Mouse (Mus musculus): ENCODE measurements around the gene Mplkip. TPM values are rescaled to one million over a fixed set of nuclear protein-coding genes. Genes with fewer than 3 reads are reported as not detected.

The Mplkip gene
- 10 to 100 TPM; 14.0 to 20.0 (median 17.9) TPM for total RNA-seq (2022)

DNA sequence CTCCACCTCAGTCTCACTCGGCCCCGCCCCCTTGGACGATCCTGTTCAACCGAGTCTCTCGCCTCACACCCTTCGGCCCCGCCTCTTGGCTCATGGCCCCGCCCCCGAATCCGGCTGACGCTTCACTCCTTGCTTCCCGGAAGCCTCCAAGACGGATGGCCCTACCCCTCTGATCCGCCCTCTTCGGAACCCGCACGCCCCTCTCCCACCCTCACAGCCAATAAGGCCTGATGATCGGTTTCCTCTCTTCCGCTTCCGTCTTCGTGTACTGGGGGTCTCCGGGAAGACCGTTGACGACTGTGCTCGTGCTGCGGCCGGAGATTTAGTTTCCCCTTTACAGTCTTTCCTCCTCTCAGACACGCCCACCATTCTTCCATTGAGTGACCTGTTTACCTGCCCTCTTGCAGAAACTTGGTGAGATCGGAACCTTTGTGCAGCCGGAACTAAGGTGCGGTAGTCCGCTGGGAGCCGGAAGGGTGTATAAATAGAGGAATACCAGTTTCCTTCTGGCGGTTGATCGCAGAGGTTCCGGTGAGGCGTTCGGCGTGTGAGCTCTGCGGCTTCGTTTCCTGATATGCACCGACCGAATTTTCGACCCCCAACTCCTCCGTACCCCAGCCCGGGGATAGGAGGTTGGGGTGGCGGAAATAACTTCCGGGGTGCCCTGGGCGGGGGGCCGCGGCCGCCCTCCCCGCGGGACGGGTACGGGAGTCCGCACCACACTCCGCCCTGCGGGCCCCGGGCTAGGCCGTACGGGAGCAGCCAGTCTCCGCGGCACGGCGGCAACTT lies at the start of gene Mplkip, which contains the start of gene Sugct:
Mplkip (plus strand) TSS at position 282 of the 789 bp plus-strand sequence.
Sugct (minus strand) TSS at position 643 of the 789 bp plus-strand sequence.
- peak; percentile 99 to 100 for DNase-seq (ENCODE audit: low spot score in 2 of 2)

DNA sequence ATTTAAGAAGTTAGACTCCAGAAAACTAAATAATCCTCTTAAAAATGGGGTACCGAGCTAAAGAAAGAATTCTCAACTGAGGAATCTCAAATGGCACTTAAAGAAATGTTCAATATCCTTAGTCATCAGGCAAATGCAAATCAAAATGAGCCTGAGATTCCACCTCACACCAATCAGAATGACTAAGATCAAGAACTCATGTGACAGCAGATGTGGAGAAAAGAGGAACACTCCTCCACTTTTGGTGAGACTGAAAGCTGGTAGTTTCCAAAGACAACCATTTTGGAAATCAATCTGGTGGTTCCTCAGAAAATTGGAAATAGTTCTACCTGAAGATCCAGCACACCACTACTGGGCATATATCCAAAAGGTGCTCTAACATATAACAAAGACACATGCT lies 27.6 kb upstream of the Mplkip start:
- DNase-seq (ENCODE audit: low spot score in 2 of 2) = no peak

- DNase-seq (ENCODE audit: low spot score in 2 of 2) = no peak
Measured at GRCm38 (mm10) chr13:17671122-17671521, 23.9 kb upstream of the Mplkip start.

DNA sequence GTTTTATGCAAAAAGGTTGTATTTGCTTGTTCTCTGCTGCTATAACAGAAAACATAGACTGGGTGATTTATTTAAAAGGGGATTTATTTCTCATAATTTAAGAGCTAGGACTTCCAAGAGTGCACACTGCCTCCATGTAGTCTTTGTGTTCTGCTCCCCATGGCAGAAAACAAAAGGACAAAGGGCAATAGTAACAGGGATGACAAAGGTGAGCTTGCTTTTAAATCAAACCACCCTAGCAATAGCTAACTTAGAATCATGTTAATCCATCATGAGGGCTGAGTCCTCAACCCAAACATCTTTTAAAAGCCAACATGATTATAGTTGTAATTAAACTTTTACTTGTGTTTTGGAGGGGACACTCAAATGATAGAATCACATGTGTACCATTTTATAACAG lies 5.5 kb upstream of the Mplkip start:
- no peak for DNase-seq (ENCODE audit: low spot score in 2 of 2)

GRCm38 (mm10) chr13:17690686-17691085 lies 4.3 kb upstream of the Mplkip start:
- DNase-seq (ENCODE audit: low spot score in 2 of 2) = no peak

DNA sequence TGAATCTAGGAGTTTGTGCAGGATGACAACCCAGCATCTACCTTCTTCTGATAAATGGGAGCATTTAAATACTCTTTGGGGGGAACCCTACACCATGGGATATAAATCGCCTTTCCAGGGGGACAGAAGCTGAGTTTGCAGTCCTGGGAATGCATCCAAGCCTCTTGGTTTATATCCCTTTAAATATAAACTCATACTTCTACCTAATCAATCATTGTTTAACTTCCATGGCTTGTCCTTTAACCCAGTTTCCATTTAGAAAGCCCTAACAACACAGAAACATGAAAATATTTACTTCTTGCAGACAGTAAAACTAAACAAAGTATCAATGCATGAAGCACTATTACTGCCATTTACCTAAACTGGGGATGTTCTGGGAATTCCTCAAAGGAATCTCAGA lies 3.6 kb upstream of the Mplkip start:
- no peak for DNase-seq (ENCODE audit: low spot score in 2 of 2)

- no peak for DNase-seq (ENCODE audit: low spot score in 2 of 2)
Measured at GRCm38 (mm10) chr13:17693816-17694215, 1.2 kb upstream of the Mplkip start.

DNA sequence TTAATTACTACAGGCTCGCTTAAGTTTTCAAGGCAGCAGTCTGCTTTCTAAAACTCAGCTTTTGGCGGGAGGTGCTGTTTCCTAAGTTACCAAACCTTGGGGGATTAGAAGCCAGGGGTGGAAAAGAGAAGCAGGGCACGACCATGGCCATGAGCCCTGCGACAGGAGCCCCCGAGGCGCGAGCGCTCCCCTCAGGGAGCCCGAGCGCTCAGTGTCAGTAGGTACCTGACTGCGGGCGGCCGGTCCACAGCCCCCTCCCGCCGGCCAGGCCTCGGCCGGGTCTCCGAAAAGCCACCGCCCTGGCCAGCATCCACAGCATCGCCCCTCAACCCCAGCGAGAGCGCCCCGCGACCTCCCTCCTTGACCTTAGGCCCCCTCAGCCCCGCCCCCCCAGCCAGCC lies 578 bp upstream of the Mplkip start:
- DNase-seq (ENCODE audit: low spot score in 2 of 2) = peak; percentile 44 to 55

DNA sequence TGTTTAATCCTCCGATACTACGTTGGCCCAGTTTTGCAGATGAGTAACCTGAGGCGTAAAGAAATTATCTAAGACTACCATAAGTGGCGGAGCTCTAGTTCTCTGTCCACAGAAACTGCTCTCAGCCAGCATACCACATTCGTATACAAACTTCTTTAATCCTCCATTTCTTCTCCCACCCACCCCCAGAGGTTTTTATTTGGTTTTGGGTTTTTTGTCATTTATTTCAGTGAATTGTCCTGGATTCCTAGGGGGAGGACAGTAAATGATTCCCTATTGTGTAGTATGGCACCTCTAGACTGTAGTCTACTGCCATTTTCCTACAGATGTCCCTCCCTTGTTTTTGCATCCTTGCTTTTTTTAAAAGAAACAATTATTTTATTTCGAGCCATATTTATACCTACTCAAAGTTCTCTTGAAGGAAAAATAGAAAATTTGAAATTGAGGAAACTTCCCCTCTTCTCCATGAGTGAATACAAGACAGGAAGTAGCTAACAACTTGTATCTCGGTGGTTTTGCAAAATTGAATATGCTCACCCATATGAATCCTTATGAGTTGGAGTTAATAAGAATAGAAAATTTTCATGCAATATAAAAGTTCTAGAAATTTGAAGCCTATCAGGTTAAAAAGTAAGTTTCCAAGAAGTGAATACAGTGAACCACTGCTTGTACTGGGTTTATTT lies 1.0 kb downstream of the Mplkip start:
- DNase-seq (ENCODE audit: low spot score in 2 of 2) = no peak

DNA sequence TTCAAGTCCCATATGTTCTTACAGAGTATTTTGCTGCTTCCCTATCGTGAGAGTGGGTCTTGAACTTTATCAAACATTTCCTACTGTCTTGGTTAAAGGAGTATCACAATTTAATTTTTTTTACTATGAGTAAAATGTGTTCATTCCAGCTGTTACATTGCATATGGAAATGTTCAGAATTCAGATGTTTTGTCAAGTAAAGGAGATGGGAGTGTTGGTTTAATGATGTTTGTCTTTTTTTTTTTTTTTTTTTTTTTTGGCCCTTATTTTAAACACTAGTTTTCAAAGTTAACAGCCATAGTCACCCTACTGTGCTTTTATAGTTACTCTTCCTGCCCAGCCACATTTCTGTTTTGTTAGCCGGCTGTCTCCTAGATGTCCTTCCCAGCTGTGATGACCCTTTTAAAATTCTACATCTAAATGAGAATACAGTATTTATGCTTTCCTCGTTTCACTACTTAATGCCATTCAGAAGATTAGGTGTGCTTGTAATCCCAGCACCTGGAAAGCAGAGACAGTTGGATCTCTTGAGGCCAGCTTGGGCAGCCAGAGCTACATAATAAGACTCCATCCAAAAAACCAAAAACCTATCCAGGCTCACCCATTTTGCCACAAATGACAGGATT lies 5.2 kb downstream of the Mplkip start:
- DNase-seq (ENCODE audit: low spot score in 2 of 2) = no peak

DNA sequence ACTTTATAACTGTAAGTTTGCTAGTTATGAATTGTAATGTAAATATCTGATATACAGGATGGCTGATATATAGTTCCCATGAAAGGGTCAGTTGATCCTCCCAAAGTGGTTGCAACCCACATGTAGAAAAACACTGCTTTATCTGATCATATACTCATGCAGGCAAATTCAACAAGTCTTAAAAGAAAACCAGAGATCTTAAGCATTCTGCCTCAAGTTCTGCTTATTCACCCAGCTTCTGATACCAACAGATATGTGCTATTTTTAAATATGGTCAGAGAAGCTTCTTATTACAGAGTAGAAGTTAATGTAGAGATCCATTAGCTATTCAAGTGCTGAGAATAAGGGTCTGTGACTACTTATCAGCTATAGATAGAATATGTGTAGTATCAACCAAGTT lies 6.3 kb downstream of the Mplkip start:
- DNase-seq (ENCODE audit: low spot score in 2 of 2) = no peak

DNA sequence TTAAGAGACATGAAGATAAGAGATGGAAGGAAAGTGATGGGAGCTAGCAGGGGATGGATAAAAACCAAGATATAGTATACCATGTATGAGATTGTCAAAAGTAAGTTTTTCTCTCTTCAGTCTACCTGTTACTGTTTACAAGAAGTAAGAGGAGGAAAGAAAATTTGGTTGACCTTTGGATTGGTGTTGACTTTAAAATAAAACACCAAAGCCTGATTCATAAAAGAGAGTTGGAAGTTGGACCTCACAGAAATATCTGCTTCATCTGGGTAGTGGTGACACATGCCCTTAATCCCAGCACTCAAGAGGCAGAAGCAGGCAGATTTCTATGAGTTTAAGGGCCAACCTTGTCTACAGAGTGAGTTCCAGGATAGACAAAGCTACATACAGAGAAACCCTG lies 7.3 kb downstream of the Mplkip start:
- no peak for DNase-seq (ENCODE audit: low spot score in 2 of 2)

GRCm38 (mm10) chr13:17705188-17705826 lies 10.3 kb downstream of the Mplkip start:
- DNase-seq (ENCODE audit: low spot score in 2 of 2) = no peak

DNA sequence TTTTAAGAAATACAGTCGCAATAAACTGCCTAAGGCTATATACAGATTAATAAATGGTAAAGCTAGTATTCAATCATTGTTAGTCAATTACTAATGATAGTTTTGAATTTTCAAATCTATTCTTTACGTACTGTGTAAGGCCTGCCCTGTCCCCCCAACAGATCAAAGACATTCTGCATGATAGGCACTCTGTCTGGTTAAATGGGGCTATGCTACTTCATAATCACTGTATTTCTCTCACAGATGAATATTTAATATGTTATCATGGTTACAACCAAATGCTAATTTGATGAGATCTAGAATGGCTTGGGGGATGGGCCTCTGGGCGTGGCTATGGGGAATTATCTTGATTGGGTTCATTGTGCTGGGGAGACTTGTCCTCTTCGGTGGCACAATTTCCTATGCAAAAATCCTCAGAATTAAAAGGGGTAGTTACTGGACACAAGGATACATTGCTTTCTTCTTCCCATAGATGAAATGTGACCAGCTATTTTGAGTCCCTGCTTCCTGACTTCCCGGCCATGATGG lies 13.9 kb downstream of the Mplkip start:
- DNase-seq (ENCODE audit: low spot score in 2 of 2) = no peak

DNA sequence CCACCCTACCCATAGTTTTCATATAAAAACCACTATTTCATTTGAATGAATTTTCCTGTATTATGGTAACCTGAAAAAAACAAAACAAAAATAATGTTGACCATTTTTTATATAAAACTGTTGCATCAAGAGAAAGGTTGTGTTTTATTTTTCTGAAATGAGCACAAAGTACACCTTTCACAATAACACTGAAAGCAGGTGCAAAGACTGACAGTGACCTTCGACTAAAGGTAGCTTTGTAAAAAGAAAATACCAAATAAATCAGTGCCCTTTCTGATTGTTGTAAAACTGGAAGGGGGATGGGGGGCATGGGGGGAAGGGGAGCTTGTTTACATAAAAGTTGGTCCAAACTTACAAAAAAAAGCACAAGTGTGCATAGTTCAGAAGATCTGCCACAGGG lies 22.4 kb downstream of the Mplkip start:
- DNase-seq (ENCODE audit: low spot score in 2 of 2) = no peak

DNA sequence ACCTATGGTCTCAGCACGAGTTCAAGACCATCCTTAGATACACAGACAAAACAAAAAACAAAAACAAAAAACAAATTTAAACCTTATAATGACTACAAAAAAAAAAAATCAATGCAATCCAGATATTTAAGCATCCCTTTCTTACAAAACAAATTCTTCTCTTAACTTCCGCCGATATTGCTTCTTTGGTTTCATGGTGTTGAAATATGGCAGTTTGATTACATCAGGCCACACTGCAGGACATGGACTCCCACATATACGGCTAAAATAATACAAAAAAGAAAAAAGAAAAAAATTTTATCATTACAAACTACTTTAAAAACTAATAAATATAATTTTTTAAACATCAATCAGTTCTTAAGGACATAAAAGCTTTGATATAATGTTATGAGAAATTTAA lies 32.9 kb downstream of the Mplkip start:
- no peak for DNase-seq (ENCODE audit: low spot score in 2 of 2)

GRCm38 (mm10) chr13:17728798-17729197 lies 33.8 kb downstream of the Mplkip start:
- no peak for DNase-seq (ENCODE audit: low spot score in 2 of 2)
